Mouse (Mus musculus): ENCODE results near the gene Tpbgl. TPM values are rescaled to one million over a fixed set of nuclear protein-coding genes. Genes with fewer than 3 reads are reported as not detected.

The Tpbgl gene
- polyA plus RNA-seq, 1 experiment from 2014 or later, result not detected

- Histone ChIP-seq H3K27ac (peak overlapping the region; percentile 56; the same call in 1 of the 2 replicates), H3K4me1 (peaks cover 24% of the 10 kb centered on the region), H3K9me3 (replicated peaks) (no peaks in the 10 kb centered on the region), H3K27me3 (ENCODE audit: low read depth, poor library complexity, severe bottlenecking) (peaks cover 100% of the 10 kb centered on the region), H3K4me3 (peak overlapping the region; percentile 60), H3K36me3 (no peaks in the 10 kb centered on the region)
- WGBS, result under 1% methylated on average over 81 of the region's 81 CpGs
- DNase-seq (ENCODE audit: low spot score), result peak; percentile 91
Measured at GRCm38 (mm10) chr7:99625722-99626375, 1.1 kb downstream of the Tpbgl start.

DNA sequence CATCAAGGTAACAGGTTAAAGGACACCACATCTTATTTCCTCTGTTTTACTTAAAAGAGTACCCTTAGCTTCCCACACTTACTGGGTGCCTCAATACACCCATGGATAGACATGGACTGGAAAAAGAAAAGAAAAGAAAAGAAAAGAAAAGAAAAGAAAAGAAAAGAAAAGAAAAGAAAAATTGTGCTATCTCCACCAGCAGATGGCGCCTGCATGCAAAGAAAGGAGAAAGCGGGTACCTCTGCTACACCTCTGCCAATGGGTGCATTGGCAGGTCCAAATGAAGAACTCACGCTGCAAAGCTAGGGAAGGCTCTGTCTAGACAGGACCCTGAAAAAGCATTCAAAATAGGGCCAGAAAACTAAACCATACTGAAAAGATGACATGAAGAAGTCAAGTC lies 8.0 kb downstream of the Tpbgl start:
- 11% methylated on average over 3 of the region's 3 CpGs for WGBS
- H3K4me3 ChIP-seq, result no peak overlapping the region
- DNase-seq (ENCODE audit: low spot score), result peak; percentile 45
- H3K27ac ChIP-seq, result no peak overlapping the region
- H3K27me3 ChIP-seq (ENCODE audit: low read depth, poor library complexity, severe bottlenecking), result peaks cover 38% of the 10 kb centered on the region
- no peaks in the 10 kb centered on the region for H3K4me1 ChIP-seq
- H3K36me3 ChIP-seq, result no peaks in the 10 kb centered on the region
- no peaks in the 10 kb centered on the region for H3K9me3 ChIP-seq (replicated peaks)

DNA sequence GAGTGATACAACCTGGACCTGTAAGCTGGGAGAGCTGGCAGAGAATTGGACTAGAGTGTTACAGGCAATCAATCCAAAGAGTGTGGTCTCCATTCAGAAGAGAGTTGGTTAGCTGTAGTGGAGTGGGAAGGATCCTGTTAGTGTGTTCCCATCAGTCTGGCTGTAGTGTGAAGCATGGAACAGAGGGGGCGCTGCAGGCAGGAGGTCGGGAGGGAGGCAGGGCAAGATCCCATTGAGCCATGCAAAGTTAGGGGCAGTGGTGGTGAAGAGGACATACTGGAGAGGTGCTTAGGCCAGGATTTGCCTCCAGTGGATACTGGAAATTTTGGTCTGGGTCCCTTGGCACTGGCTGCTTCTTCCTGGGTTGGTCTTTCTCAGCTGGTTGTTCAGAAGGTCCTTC lies 8.6 kb downstream of the Tpbgl start:
- WGBS, result 63% methylated on average over 2 of the region's 2 CpGs
- H3K9me3 ChIP-seq (replicated peaks), result no peaks in the 10 kb centered on the region

DNA sequence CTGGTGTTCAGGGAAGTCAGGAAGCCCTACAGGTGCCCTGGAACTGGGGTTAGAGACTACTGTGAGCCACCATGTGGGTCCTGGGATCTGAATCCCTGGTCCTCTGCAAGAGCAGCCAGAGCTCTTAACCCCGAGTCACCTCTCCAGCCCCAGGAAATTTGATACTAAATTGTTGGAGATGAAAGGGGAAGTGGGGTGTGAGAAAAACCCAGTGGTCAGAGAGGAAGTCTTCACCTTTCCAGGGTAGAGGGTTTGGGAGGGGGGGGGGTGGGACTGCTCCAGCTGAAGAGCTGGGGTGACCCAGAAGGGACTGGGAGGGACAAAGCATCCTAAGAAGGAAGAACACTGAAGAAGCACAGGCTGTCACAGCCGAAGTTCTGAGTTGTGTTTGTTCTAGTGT lies 19.3 kb downstream of the Tpbgl start:
- no peaks in the 10 kb centered on the region for H3K36me3 ChIP-seq
- H3K27me3 ChIP-seq (ENCODE audit: low read depth, poor library complexity, severe bottlenecking), result no peaks in the 10 kb centered on the region
- 41% methylated on average over 2 of the region's 2 CpGs for WGBS
- H3K4me1 ChIP-seq, result peaks cover 6% of the 10 kb centered on the region
- H3K4me3 ChIP-seq, result no peak overlapping the region
- no peak for DNase-seq (ENCODE audit: low spot score)
- H3K27ac ChIP-seq, result no peak overlapping the region
- no peaks in the 10 kb centered on the region for H3K9me3 ChIP-seq (replicated peaks)

More for the DNA sequence above, 8.6 kb downstream of the Tpbgl start:
- no peak for DNase-seq (ENCODE audit: low spot score)
- Histone ChIP-seq H3K27ac (no peak overlapping the region), H3K27me3 (ENCODE audit: low read depth, poor library complexity, severe bottlenecking) (peaks cover 33% of the 10 kb centered on the region), H3K4me3 (no peak overlapping the region), H3K4me1 (no peaks in the 10 kb centered on the region), H3K36me3 (no peaks in the 10 kb centered on the region)

GRCm38 (mm10) chr7:99606766-99607165 lies 20.1 kb downstream of the Tpbgl start:
- Histone ChIP-seq H3K36me3 (peaks cover 3% of the 10 kb centered on the region; the same call in 1 of the 2 replicates), H3K27me3 (ENCODE audit: low read depth, poor library complexity, severe bottlenecking) (no peaks in the 10 kb centered on the region), H3K27ac (no peak overlapping the region), H3K4me3 (no peak overlapping the region), H3K4me1 (peaks cover 6% of the 10 kb centered on the region), H3K9me3 (replicated peaks) (no peaks in the 10 kb centered on the region)
- DNase-seq (ENCODE audit: low spot score), result no peak
- 70% methylated on average over 3 of the region's 3 CpGs for WGBS

GRCm38 (mm10) chr7:99606303-99606702 lies 20.6 kb downstream of the Tpbgl start:
- DNase-seq (ENCODE audit: low spot score), result no peak

DNA sequence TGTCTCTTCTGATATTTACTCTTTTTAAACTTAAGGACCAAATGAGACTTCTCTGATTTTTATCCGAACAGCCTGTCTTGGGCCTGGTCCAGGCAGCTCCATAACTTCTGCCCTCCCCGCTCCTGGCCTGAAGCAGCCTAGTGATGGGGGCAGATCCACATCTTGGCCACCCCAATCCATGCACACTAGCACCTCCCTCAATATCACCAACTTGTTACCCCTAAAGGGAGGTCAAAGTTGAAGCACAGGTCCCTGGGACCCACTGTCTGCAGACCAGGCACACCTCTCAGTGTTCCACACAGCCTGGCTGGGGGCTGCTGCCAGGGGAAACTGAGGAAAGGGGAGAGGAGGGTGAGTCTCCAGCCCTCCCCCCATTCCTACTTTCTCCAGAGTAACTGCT lies 21.8 kb downstream of the Tpbgl start:
- H3K27ac ChIP-seq, result no peak overlapping the region
- no peak for DNase-seq (ENCODE audit: low spot score)
- H3K4me3 ChIP-seq, result no peak overlapping the region
- 89% methylated on average over 2 of the region's 2 CpGs for WGBS
- no peaks in the 10 kb centered on the region for H3K27me3 ChIP-seq (ENCODE audit: low read depth, poor library complexity, severe bottlenecking)
- peaks cover 17% of the 10 kb centered on the region for H3K36me3 ChIP-seq
- H3K4me1 ChIP-seq, result peaks cover 6% of the 10 kb centered on the region
- no peaks in the 10 kb centered on the region for H3K9me3 ChIP-seq (replicated peaks)

More at GRCm38 (mm10) chr7:99606303-99606702, 20.6 kb downstream of the Tpbgl start:
- Histone ChIP-seq H3K4me3 (no peak overlapping the region), H3K4me1 (peaks cover 6% of the 10 kb centered on the region), H3K27me3 (ENCODE audit: low read depth, poor library complexity, severe bottlenecking) (no peaks in the 10 kb centered on the region), H3K36me3 (peaks cover 8% of the 10 kb centered on the region), H3K9me3 (replicated peaks) (no peaks in the 10 kb centered on the region), H3K27ac (no peak overlapping the region)
- WGBS, result 87% methylated on average over 11 of the region's 11 CpGs

DNA sequence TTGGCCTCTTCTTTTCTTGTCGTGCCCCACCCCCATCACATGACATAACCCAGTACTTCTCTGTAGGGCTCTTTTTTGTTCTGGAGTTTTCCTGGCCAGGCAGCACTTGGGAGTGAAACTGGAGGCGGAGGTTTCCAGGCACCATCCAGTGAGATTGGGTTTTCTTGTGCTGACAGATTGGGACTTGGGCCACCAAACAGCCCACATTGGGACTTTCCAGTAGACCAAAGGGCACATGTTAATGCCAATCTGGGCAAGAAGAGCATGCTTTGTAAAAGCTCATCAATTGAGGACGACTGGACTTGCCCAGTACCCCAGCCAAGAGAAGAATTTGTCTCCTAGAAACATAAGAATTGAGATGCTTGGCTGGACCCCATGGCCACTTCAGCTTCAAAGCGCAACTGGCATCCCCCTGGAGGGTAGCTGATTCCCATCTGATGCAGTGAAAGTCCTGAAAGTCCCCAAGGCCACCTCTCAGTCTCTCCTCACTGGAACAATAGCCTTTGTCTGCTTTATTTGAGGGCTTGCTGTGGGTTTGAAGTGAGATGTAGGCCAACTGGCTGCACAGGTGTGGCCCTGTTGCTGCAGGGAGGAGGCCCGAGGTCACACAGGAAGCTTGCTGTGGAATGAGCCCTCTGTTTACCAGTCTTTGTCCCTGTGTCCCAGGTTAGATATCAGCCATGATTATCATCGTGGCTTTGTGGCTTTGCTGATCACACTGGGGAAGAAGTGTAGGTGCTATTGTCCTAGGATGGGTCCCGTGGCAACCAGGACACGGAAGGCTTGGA lies 22.8 kb downstream of the Tpbgl start:
- no peak for DNase-seq (ENCODE audit: low spot score)
- WGBS, result 90% methylated on average over 8 of the region's 8 CpGs
- peaks cover 21% of the 10 kb centered on the region for H3K36me3 ChIP-seq

DNA sequence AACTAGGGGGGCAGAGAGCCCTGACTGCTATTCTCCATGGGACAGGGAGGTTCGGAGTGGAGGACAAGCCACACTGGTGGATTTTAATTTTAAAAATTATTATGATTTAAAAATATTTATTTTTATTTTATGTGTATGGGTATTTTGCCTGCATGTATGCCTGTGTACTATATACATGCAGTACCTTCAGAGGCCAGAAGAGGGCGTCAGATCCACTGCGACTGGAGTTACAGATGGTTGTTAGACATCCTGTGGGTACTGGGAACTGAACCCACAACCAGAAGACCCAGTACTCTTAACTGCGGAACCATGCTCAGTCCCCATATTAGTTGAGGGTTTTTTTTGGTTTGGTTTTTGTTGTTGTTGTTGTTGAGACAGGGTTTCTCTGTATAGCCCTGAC lies 28.2 kb downstream of the Tpbgl start:
- WGBS, result 78% methylated on average over 4 of the region's 4 CpGs
- H3K4me1 ChIP-seq, result no peaks in the 10 kb centered on the region
- DNase-seq (ENCODE audit: low spot score), result no peak
- no peak overlapping the region for H3K27ac ChIP-seq
- no peaks in the 10 kb centered on the region for H3K9me3 ChIP-seq (replicated peaks)
- H3K4me3 ChIP-seq, result no peak overlapping the region
- no peaks in the 10 kb centered on the region for H3K27me3 ChIP-seq (ENCODE audit: low read depth, poor library complexity, severe bottlenecking)
- peaks cover 48% of the 10 kb centered on the region for H3K36me3 ChIP-seq

More for the DNA sequence above, 22.8 kb downstream of the Tpbgl start:
- Histone ChIP-seq H3K4me1 (peaks cover 6% of the 10 kb centered on the region), H3K27ac (no peak overlapping the region), H3K4me3 (no peak overlapping the region), H3K9me3 (replicated peaks) (no peaks in the 10 kb centered on the region), H3K27me3 (ENCODE audit: low read depth, poor library complexity, severe bottlenecking) (no peaks in the 10 kb centered on the region)

DNA sequence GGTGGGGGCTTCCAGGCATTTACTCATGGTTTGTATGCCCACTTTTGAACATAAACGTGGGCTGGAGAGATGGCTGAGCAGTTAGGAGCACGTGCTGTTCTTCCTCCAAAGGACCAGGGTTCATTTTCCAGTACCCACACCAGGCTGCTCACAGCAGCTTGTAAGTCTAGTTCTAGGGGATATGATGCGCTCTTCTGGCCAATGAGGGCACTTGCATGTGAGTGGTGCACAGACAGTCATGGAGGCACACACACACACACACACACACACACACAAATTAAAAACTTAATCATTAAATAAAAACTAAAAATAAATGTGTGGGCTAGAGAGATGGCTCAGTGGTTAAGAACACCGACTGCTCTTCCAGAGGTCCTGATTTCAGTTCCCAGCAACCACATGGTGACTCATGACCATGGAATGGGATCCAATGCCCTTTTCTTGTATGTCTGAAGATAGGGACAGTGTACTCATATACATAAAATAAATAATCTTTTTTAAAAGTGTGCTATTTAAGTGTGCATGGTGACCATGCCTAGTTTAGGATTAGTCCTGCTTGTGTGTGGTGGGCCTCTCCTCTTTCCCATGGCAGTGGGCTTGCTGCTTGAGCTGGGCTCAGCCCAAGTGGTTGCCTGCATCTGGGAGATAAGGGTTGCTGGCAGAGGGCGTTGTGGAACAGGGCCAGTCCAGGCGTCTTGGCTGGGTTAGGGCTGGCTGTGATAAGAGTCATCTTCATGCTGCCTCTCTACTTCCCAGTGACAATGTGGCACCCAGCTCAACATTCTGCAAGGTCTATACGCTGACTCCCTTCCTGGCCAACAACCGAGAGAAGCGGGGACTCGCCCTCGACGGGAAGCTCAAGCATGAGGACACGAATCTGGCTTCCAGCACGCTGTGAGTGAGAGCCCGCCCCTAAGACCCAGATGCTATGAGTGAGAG lies 32.8 kb downstream of the Tpbgl start:
- H3K27ac ChIP-seq, result peak overlapping the region; percentile 56
- WGBS, result 85% methylated on average over 15 of the region's 15 CpGs
- H3K36me3 ChIP-seq, result peaks cover 41% of the 10 kb centered on the region
- H3K27me3 ChIP-seq (ENCODE audit: low read depth, poor library complexity, severe bottlenecking), result no peaks in the 10 kb centered on the region
- no peaks in the 10 kb centered on the region for H3K4me1 ChIP-seq
- no peak for DNase-seq (ENCODE audit: low spot score)
- no peak overlapping the region for H3K4me3 ChIP-seq
- H3K9me3 ChIP-seq (replicated peaks), result no peaks in the 10 kb centered on the region

DNA sequence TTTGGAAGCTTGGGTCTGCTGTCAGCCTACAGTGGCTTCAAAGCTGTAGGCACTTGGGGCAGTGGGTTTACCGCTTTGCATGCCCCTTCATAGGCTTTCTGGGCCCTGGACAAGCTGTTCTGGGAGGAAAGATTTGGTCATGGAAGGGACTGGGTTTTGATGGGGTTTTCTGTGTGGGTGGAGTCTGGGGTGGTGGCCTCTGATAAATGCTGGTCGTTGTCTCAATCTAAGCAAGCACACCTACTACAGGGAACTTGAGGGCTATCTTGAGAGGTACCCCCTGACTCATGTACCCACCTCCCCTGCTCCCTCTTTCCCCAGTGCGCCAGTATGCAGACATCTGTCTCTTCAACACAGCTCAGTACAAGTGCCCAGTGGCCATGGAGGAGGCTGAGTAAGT lies 34.2 kb downstream of the Tpbgl start:
- no peak overlapping the region for H3K4me3 ChIP-seq
- H3K36me3 ChIP-seq, result peaks cover 32% of the 10 kb centered on the region

DNA sequence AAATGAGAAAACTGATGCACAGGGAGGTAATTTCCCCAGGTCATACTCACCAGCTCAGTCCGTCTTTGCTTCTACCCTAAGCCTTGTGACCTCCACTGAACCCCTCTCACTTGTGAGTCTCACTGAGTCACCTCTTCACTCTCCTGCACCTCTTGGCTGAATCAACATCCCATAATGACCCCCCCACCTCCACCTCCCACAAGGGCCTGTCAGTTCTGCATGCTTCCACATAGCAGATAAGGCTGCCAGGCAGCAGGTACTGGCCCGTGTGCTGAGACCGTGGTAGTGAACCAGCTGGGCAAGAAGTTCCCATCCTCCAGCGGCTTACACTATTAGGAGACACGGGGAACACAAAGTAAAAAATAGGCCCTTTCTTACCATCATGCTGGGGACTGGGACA lies 36.3 kb downstream of the Tpbgl start:
- whole genome bisulfite sequencing, result 93% methylated on average over 5 of the region's 5 CpGs
- Histone ChIP-seq H3K4me1 (peaks cover 5% of the 10 kb centered on the region; the same call in 1 of the 2 replicates), H3K36me3 (peaks cover 23% of the 10 kb centered on the region)

More for the DNA sequence above, 34.2 kb downstream of the Tpbgl start:
- no peak overlapping the region; the same call in 1 of the 2 replicates for H3K27ac ChIP-seq
- no peak for DNase-seq (ENCODE audit: low spot score)
- 97% methylated on average over 3 of the region's 3 CpGs for WGBS
- H3K27me3 ChIP-seq (ENCODE audit: low read depth, poor library complexity, severe bottlenecking), result no peaks in the 10 kb centered on the region
- H3K4me1 ChIP-seq, result peaks cover 5% of the 10 kb centered on the region; the same call in 1 of the 2 replicates
- H3K9me3 ChIP-seq (replicated peaks), result no peaks in the 10 kb centered on the region

More for the DNA sequence above, 36.3 kb downstream of the Tpbgl start:
- Histone ChIP-seq H3K27ac (no peak overlapping the region), H3K4me3 (no peak overlapping the region), H3K27me3 (ENCODE audit: low read depth, poor library complexity, severe bottlenecking) (no peaks in the 10 kb centered on the region), H3K9me3 (replicated peaks) (no peaks in the 10 kb centered on the region)
- DNase-seq (ENCODE audit: low spot score), result no peak
